Mouse (Mus musculus) midbrain, embryonic 11.5 days (tissue): ENCODE measurements around the gene Hdac11. TPM values are rescaled to one million over a fixed set of nuclear protein-coding genes. Genes with fewer than 3 reads are reported as not detected.
"Not testable (repeated sequence)": the region's sequence is repeated elsewhere in the genome, so short reads cannot be mapped to it uniquely, and the experiment has no call there.

Experiments
- ATAC-seq: fragments of 200-750 bp; cut with Nextera tagmentation; 2 replicates; pipeline ENCODE4 v1.8.0; 2017; ENCODE audit warnings: moderate TSS enrichment, moderate library complexity; ENCODE audit not compliant: low FRiP score
- DNase-seq: peaks from one replicate; pipeline ENCODE4 v3.0.0; 2015; ENCODE audit warnings: low spot score; ENCODE audit errors: missing footprints
- H3K27ac ChIP-seq: fragments of 300-500 bp; sonication (generic); 2 replicates; pipeline ENCODE4 v1.5.1; 2014; ENCODE audit warnings: low read depth, low read length
- H3K27me3 ChIP-seq: fragments of 300-500 bp; sonication (generic); 2 replicates; pipeline ENCODE4 v1.6.1; 2014; ENCODE audit warnings: mild to moderate bottlenecking, low read length, moderate library complexity, mixed read lengths; ENCODE audit not compliant: control insufficient read depth, insufficient read depth
- H3K36me3 ChIP-seq: fragments of 300-500 bp; sonication (generic); 2 replicates; pipeline ENCODE4 v1.6.1; 2014; ENCODE audit warnings: mild to moderate bottlenecking, low read length, moderate library complexity, mixed read lengths; ENCODE audit not compliant: control insufficient read depth, insufficient read depth
- H3K4me1 ChIP-seq: fragments of 300-500 bp; sonication (generic); 2 replicates; pipeline ENCODE4 v1.6.1; 2014; ENCODE audit warnings: low read length; ENCODE audit not compliant: control insufficient read depth, insufficient read depth
- H3K4me2 ChIP-seq: fragments of 300-500 bp; sonication (generic); 2 replicates; pipeline ENCODE4 v1.6.1; 2014; ENCODE audit warnings: mild to moderate bottlenecking, moderate library complexity
- H3K4me3 ChIP-seq: fragments of 300-500 bp; sonication (generic); 2 replicates; pipeline ENCODE4 v1.5.1; 2014; ENCODE audit warnings: low read depth, low read length
- H3K9ac ChIP-seq: fragments of 300-500 bp; sonication (generic); 2 replicates; pipeline ENCODE4 v1.6.1; 2014; ENCODE audit warnings: low read length
- H3K9me3 ChIP-seq: fragments of 300-500 bp; sonication (generic); 2 replicates; pipeline ENCODE4 v1.6.1; 2016; ENCODE audit warnings: low read length; ENCODE audit not compliant: control insufficient read depth
- WGBS: fragments of 180-500 bp; shearing (Covaris S2); extraction: QIAGEN DNeasy Blood & Tissue Kit; methylation state at CpG from one replicate; pipeline ENCODE4 v1.1.7; 2014; 5-methylcytosine and 5-hydroxymethylcytosine counted together
- polyA plus RNA-seq: library from polyadenylated mRNA; unstranded; fragments of >200 nt; fragmentation: Nextera tagmentation; extraction: Ambion mirVana; gene quantifications from 2 replicates; pipeline ENCODE4 v1.2.1, GENCODE M21; 2014

Hdac11 gene
- polyA plus RNA-seq, 1 experiment from 2014 or later = 13.0 TPM

- H3K9ac ChIP-seq = no peak overlapping the region
- no peaks in the 10 kb centered on the region for H3K36me3 ChIP-seq
- ATAC-seq (no peak), DNase-seq (peak; percentile 49)
- H3K4me3 ChIP-seq = no peak overlapping the region
- no peaks in the 10 kb centered on the region for H3K9me3 ChIP-seq
- peaks cover 18% of the 10 kb centered on the region for H3K4me1 ChIP-seq
- peak overlapping the region; percentile 7; the same call in 1 of the 2 replicates for H3K4me2 ChIP-seq
- no peak overlapping the region for H3K27ac ChIP-seq
- 51% methylated on average over 1 of the region's 1 CpGs for WGBS
- H3K27me3 ChIP-seq = no peaks in the 10 kb centered on the region
Measured at GRCm38 (mm10) chr6:91115158-91115557, 41.3 kb upstream of the Hdac11 start.

GRCm38 (mm10) chr6:91115863-91116243 is 40.6 kb upstream of the Hdac11 start:
- WGBS = 22% methylated on average over 4 of the region's 4 CpGs
- Histone ChIP-seq H3K4me1 (peaks cover 18% of the 10 kb centered on the region), H3K4me2 (peak overlapping the region; percentile 98), H3K9ac (peak overlapping the region; percentile 84), H3K36me3 (no peaks in the 10 kb centered on the region), H3K4me3 (peak overlapping the region; percentile 71), H3K9me3 (no peaks in the 10 kb centered on the region), H3K27ac (no peak overlapping the region), H3K27me3 (no peaks in the 10 kb centered on the region)
- DNase-seq (peak; percentile 91), ATAC-seq (peak; percentile 10; the same call in 1 of the 2 replicates)

GRCm38 (mm10) chr6:91116244-91117145 is 40.0 kb upstream of the Hdac11 start, which contains the start of gene Nup210:
TSS of gene Nup210 (minus strand) at chr6:91116829.
- Histone ChIP-seq H3K4me3 (peak within 1 kb of the TSS; percentile 71), H3K4me1 (peaks cover 18% of the 10 kb centered on the region), H3K9me3 (no peaks in the 10 kb centered on the region), H3K9ac (peak within 1 kb of the TSS; percentile 84), H3K4me2 (peak within 1 kb of the TSS; percentile 98), H3K27ac (peak within 1 kb of the TSS; percentile 20), H3K36me3 (no peaks in the 10 kb centered on the region), H3K27me3 (no peaks in the 10 kb centered on the region)
- peak; percentile 93 for ATAC-seq
- peak; percentile 99 for DNase-seq
- under 1% methylated on average over 85 of the region's 93 CpGs for WGBS

GRCm38 (mm10) chr6:91117149-91117548 is 39.3 kb upstream of the Hdac11 start:
- 5% methylated on average over 9 of the region's 9 CpGs for WGBS
- no peak for DNase-seq
- no peak overlapping the region for H3K27ac ChIP-seq

GRCm38 (mm10) chr6:91118526-91118925 is 37.9 kb upstream of the Hdac11 start:
- Histone ChIP-seq H3K9me3 (no peaks in the 10 kb centered on the region), H3K27me3 (no peaks in the 10 kb centered on the region), H3K27ac (no peak overlapping the region), H3K36me3 (no peaks in the 10 kb centered on the region), H3K9ac (no peak overlapping the region), H3K4me2 (no peak overlapping the region), H3K4me1 (peaks cover 18% of the 10 kb centered on the region), H3K4me3 (no peak overlapping the region)
- ATAC-seq = no peak
- DNase-seq = no peak

More at GRCm38 (mm10) chr6:91117149-91117548, 39.3 kb upstream of the Hdac11 start:
- H3K36me3 ChIP-seq = no peaks in the 10 kb centered on the region
- H3K9me3 ChIP-seq = no peaks in the 10 kb centered on the region
- H3K27me3 ChIP-seq = no peaks in the 10 kb centered on the region
- peak; percentile 39 for ATAC-seq
- peak overlapping the region; percentile 98 for H3K4me2 ChIP-seq
- peaks cover 18% of the 10 kb centered on the region for H3K4me1 ChIP-seq
- peak overlapping the region; percentile 84 for H3K9ac ChIP-seq
- H3K4me3 ChIP-seq = peak overlapping the region; percentile 71

- H3K4me3 ChIP-seq = no peak overlapping the region
- ATAC-seq = no peak
- H3K27me3 ChIP-seq = no peaks in the 10 kb centered on the region
- H3K9me3 ChIP-seq = no peaks in the 10 kb centered on the region
- peak; percentile 12 for DNase-seq
- H3K9ac ChIP-seq = no peak overlapping the region
- no peaks in the 10 kb centered on the region for H3K36me3 ChIP-seq
- H3K4me1 ChIP-seq = peaks cover 15% of the 10 kb centered on the region; the same call in 1 of the 2 replicates
- H3K4me2 ChIP-seq = no peak overlapping the region
- WGBS = 83% methylated on average over 2 of the region's 2 CpGs
- no peak overlapping the region for H3K27ac ChIP-seq
Measured at GRCm38 (mm10) chr6:91120206-91120605, 36.3 kb upstream of the Hdac11 start.

GRCm38 (mm10) chr6:91121089-91121488 is 35.4 kb upstream of the Hdac11 start:
- H3K27ac ChIP-seq, H3K4me2 ChIP-seq, H3K9ac ChIP-seq, ATAC-seq, H3K4me3 ChIP-seq, H3K4me1 ChIP-seq, H3K27me3 ChIP-seq, H3K36me3 ChIP-seq, H3K9me3 ChIP-seq: not testable (repeated sequence)
- DNase-seq = peak; percentile 10
- WGBS = 94% methylated on average over 7 of the region's 7 CpGs

GRCm38 (mm10) chr6:91123453-91123852 is 33.0 kb upstream of the Hdac11 start:
- WGBS = 89% methylated on average over 3 of the region's 3 CpGs
- DNase-seq (no peak), ATAC-seq (no peak)
- Histone ChIP-seq H3K9me3 (no peaks in the 10 kb centered on the region), H3K27ac (no peak overlapping the region), H3K36me3 (no peaks in the 10 kb centered on the region), H3K27me3 (no peaks in the 10 kb centered on the region), H3K4me3 (no peak overlapping the region), H3K4me1 (no peaks in the 10 kb centered on the region), H3K4me2 (no peak overlapping the region), H3K9ac (no peak overlapping the region)
